Mouse (Mus musculus): ENCODE measurements at regions not wholly inside any gene's neighbourhood (a gene's known extent, or its start where the extent isn't known, plus 50 kb on each side); places are given as distances from the start of the nearest gene placed in this dataset.
"Not testable (repeated sequence)": the region's sequence is repeated elsewhere in the genome, so short reads cannot be mapped to it uniquely, and the experiment has no call there.

DNA sequence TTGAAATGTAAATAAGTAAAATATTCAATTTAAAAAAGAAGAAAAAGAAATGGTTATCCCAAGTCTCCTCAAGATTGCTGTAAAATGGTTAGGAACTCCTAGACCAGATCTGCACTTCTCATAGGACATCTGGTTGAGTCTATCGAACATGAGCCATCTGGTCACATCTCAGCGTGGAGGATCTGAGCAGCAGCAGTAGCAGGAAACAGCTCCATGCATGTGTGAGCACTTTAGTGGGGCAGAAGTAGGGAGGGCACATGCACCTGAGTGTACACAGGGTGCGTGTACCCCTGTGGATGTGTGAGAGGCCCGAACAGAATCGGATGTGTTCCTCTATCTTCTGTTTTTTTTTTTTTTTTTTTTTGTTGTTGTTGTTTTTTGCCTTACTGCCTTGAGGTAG, 65.2 kb upstream of the Klf13 start:
- no peak overlapping the region for H3K9ac ChIP-seq
- H3K36me3 ChIP-seq, result no peaks in the 10 kb centered on the region
- H3K9me3 ChIP-seq, result no peaks in the 10 kb centered on the region
- H3K4me3 ChIP-seq, result no peak overlapping the region
- no peak for ATAC-seq (ENCODE audit: low read depth)
- no peaks in the 10 kb centered on the region for H3K27me3 ChIP-seq
- H3K4me2 ChIP-seq, result no peak overlapping the region
- WGBS, result 87% methylated on average over 5 of the region's 5 CpGs
- no peak overlapping the region for H3K27ac ChIP-seq (replicated peaks)
- H3K4me1 ChIP-seq (replicated peaks), result no peaks in the 10 kb centered on the region

DNA sequence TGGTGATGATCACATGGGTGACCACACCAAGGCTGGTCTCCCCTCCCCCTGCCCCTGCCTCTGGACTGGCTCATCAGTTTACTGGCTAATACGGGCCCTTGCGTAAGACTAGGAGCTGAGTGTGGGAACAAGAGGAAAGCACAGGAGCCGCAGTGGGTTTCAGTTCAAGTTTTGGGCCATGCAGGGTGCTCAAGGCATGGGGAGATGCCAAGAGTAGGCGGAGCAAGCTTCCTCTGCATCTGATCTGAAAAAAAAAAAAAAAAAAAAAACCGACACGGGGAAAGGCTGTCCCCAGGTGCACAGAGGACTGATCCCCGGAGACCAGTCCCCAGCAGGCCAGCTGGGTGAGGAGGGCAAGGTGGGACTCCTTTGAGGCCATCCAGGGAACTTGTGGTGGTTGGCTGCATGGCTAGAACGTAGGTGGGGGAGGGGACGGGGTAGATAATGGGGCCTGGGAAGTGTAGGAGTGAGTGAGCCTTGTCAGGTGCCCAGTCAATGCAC, 62.9 kb upstream of the Klf13 start:
- H3K27me3 ChIP-seq, result no peaks in the 10 kb centered on the region
- 68% methylated on average over 9 of the region's 9 CpGs for whole genome bisulfite sequencing

DNA sequence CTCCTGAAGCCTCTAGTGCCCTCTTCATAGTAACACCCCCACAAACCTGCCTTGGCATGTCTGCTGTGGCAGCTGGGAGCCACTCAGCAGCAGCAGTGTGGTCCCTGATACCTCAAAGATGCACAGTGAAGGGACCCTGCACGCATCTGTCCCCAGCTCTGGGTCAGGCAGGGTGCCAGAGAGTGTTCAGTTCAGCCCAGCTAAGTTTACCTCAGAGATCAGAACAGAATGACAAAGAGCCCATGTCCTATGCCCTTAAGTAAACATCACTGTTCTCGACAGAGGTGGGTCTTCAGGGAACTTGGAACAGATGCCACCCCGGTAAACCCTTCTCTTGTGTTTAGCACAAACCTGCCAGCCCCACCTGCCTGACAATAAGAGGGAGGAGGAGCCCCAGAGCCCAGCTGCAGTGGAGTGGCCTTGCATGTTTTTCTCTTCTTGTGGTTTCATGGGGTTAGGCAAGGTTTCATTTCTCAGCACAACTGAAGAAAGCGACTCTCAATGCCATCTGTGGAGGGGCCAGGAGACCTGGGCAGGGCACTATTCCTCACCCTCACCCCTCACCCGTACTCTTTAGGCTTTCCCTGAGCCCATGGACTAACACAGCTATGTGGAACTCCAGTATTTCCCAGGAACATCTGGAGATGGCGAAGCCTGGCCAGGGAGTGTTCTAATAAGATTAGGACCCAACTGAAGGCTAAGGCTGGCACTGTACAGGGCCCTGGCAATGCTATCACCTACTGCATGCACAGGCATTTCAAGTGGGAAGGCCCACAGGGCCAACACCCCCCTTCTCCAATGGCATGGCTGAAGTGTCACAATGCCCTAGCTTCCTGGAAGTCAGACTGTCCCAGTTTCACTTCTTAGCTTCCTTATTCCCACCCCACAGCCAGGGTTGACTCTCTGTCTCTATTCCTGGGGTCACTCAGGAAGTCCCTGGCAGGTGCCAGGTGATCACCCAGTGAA, 60.6 kb upstream of the Klf13 start:
- H3K27me3 ChIP-seq, result no peaks in the 10 kb centered on the region
- H3K4me3 ChIP-seq, result no peak overlapping the region
- H3K4me2 ChIP-seq, result no peak overlapping the region
- H3K9ac ChIP-seq, result no peak overlapping the region
- 67% methylated on average over 6 of the region's 6 CpGs for WGBS
- no peaks in the 10 kb centered on the region for H3K36me3 ChIP-seq
- no peaks in the 10 kb centered on the region for H3K9me3 ChIP-seq
- no peaks in the 10 kb centered on the region for H3K4me1 ChIP-seq (replicated peaks)
- no peak for ATAC-seq (ENCODE audit: low read depth)
- H3K27ac ChIP-seq (replicated peaks), result no peak overlapping the region

More for the DNA sequence above, 62.9 kb upstream of the Klf13 start:
- no peaks in the 10 kb centered on the region for H3K9me3 ChIP-seq
- no peaks in the 10 kb centered on the region for H3K4me1 ChIP-seq (replicated peaks)
- no peaks in the 10 kb centered on the region for H3K36me3 ChIP-seq
- H3K4me2 ChIP-seq, result no peak overlapping the region
- no peak overlapping the region for H3K4me3 ChIP-seq
- no peak overlapping the region for H3K27ac ChIP-seq (replicated peaks)
- no peak for ATAC-seq (ENCODE audit: low read depth)
- no peak overlapping the region for H3K9ac ChIP-seq

DNA sequence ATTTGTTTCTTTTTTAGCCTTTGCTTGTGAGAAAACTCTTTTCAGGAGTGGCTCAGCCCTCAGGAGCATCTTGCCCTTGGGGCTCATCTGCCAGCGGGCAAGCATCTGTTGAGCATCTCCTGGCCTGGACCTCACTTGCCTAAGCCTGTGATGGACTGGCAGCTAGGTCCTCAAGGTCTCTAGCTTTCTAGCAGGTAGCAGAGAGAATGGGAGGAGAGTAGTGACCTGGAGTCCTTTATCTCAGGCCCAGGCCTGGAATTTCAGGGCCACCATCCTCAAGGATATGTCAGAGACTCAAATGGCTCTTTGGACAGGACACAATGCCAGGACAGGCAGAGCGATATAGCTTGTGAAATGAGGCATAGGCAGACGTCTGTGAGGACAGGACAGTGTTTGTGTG, 59.3 kb upstream of the Klf13 start:
- no peaks in the 10 kb centered on the region for H3K9me3 ChIP-seq
- WGBS, result 82% methylated on average over 3 of the region's 3 CpGs
- no peak for ATAC-seq (ENCODE audit: low read depth)
- H3K4me3 ChIP-seq, result no peak overlapping the region
- H3K4me2 ChIP-seq, result no peak overlapping the region
- H3K4me1 ChIP-seq (replicated peaks), result no peaks in the 10 kb centered on the region
- H3K36me3 ChIP-seq, result no peaks in the 10 kb centered on the region
- no peaks in the 10 kb centered on the region for H3K27me3 ChIP-seq
- no peak overlapping the region for H3K9ac ChIP-seq
- H3K27ac ChIP-seq (replicated peaks), result no peak overlapping the region

DNA sequence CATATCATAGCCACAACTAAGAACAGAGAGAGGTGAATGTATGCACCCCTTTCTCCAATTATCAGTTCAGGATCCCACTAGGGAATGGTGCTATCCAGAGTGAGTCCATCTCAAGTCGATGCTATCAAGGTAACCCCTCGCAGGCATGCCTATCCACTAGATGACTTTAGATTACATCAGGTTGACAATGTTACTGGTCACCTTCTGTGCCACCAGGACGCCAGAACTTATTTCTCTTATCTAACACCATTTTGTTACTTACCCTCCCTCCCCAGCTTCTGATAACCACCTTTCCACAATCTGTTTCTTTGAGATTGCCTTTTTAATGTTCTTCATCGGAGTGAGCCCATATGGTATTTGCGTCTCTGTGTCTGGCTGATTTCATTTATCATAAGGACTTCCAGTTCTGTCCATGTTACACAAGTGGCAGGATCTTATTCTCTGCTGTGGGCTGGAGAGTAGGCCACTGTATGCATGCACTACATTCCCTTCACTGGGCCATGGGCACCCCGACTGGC, 57.9 kb upstream of the Klf13 start:
- Histone ChIP-seq H3K4me1 (replicated peaks) (no peaks in the 10 kb centered on the region), H3K27me3 (no peaks in the 10 kb centered on the region), H3K27ac (replicated peaks) (no peak overlapping the region), H3K4me2 (no peak overlapping the region), H3K36me3 (no peaks in the 10 kb centered on the region), H3K9me3 (no peaks in the 10 kb centered on the region), H3K4me3 (no peak overlapping the region), H3K9ac (no peak overlapping the region)
- WGBS, result 87% methylated on average over 6 of the region's 6 CpGs
- ATAC-seq (ENCODE audit: low read depth), result no peak

DNA sequence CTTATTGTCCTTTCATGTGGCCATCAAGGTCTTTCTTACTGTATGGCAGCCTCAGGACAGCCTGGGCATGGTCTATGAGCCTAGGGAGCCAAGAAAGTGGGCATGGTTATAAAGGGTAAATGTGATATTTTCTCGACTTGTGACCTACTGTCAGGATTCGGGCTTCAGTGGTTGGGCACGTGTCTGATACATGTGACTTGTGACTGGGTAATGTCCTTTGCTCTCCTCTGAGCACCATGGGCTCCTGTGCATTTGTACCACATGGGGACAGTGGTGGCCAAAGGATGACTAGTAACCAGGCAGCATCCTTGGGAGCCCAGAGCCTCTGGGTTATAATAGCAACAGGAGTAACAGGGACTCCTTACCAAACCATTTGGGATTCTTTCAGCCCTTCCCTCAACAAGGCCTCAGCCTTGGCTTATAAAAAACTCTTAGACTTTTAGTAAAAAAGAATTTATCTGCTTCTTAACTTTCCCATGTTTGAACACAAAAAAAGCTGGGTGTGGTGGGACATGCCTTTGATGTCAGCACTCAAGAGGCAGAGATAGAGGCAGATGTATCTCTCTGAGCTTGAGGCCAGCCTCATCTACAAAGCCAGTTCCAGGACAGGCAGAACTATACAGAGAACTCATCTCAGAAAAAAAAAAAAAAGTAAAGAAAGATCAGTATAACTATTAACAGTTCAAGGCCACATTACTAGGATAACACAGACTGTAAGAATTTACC, 56.7 kb upstream of the Klf13 start:
- H3K36me3 ChIP-seq, result no peaks in the 10 kb centered on the region
- H3K27ac ChIP-seq (replicated peaks), result no peak overlapping the region
- 88% methylated on average over 3 of the region's 3 CpGs for WGBS
- H3K9ac ChIP-seq, result no peak overlapping the region
- no peaks in the 10 kb centered on the region for H3K27me3 ChIP-seq
- H3K4me1 ChIP-seq (replicated peaks), result no peaks in the 10 kb centered on the region
- H3K4me3 ChIP-seq, result no peak overlapping the region
- H3K9me3 ChIP-seq, result no peaks in the 10 kb centered on the region
- no peak overlapping the region for H3K4me2 ChIP-seq
- ATAC-seq (ENCODE audit: low read depth), result no peak

DNA sequence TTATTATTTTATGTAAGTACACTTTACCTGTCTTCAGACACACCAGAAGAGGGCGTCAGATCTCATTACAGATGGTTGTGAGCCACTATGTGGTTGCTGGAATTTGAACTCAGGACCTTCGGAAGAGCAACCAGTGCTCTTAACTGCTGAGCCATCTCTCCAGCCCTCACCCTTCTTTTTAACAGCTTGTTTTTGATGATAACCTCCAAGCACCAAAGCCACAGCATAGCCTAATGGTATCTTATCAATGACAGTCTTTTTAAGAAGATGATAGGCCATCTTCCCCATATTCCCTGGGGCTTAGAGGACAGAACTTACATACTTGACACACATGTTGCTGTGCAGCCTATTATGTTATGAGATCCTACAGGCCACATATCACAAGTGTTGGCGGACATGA, 56.1 kb upstream of the Klf13 start:
- ATAC-seq (ENCODE audit: low read depth), result not testable (repeated sequence)
- WGBS, result 82% methylated on average over 3 of the region's 3 CpGs

DNA sequence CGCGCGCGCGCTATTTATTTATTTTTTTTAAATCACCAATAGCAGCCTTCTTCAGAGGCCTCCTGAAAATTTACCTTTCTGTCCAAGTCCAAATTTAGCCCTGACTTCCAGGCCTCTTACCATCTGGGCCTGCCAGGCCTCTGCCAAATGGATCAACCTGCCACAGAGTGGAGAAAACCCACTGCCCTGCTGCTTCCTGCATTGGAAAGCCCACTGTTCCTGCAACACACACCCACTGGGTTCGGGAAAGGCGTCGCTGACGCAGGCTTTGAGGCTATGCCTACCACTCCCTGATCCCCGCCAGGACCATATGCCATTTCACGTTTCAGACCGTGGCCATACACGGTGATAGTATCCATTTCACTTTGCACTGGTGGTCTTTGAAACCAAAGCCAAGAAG, 53.4 kb upstream of the Klf13 start:
- H3K27me3 ChIP-seq, result no peaks in the 10 kb centered on the region
- no peak overlapping the region for H3K4me2 ChIP-seq
- no peak overlapping the region for H3K4me3 ChIP-seq
- 96% methylated on average over 13 of the region's 13 CpGs for WGBS
- ATAC-seq (ENCODE audit: low read depth), result no peak
- no peaks in the 10 kb centered on the region for H3K9me3 ChIP-seq
- no peak overlapping the region for H3K27ac ChIP-seq (replicated peaks)
- no peaks in the 10 kb centered on the region for H3K36me3 ChIP-seq
- H3K9ac ChIP-seq, result no peak overlapping the region
- H3K4me1 ChIP-seq (replicated peaks), result peaks cover 8% of the 10 kb centered on the region

More for the DNA sequence above, 56.1 kb upstream of the Klf13 start:
- H3K9ac ChIP-seq; H3K4me2 ChIP-seq; H3K27ac ChIP-seq (replicated peaks); H3K27me3 ChIP-seq; H3K36me3 ChIP-seq; H3K4me3 ChIP-seq; H3K4me1 ChIP-seq (replicated peaks); H3K9me3 ChIP-seq: not testable (repeated sequence)

DNA sequence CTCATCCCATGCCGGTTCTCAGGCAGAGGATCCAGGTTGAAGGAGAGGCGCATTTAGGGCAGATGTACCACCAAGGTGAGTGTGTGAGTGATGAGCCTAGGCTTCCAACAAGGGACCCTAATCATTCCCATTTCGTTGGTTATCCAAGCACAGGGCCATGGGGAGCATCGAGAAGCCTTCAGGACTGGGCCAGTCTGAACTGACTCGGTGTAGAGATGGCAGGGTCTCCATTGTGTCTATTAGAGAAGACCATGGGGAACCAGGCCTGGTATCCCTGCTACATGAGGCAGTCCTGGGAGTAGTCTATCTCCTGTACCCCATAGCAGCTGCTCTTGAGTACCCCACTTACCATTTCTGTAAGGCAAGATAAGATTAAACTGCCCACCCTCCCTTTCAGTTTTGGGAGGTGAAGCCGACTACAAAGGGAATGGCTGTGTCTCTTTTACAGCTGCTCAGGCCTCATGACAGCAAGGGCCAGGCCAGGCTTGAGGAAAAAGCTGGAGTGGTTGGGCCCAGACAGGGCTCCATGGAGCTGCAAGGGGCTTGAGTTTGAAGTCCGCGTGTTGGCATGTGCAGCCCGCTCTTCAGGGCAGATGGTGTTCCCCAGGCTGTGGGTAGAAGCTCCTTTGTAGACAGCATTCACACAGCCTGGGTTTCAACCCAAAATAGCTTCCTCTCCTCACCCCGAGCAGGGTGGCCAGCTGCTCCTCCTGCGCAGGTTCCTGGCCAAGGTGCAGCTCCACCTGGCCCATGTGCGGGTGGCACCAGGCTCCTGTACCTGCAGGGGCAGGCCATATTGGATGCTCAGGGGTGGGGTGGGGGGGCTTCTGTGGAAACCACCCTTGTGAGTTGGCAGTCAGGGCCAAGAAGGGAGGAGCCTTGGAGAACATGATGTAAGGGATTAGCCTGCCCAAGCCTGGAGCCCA, 52.6 kb upstream of the Klf13 start:
- no peak for ATAC-seq (ENCODE audit: low read depth)
- H3K36me3 ChIP-seq, result no peaks in the 10 kb centered on the region
- H3K4me3 ChIP-seq, result no peak overlapping the region
- H3K9me3 ChIP-seq, result no peaks in the 10 kb centered on the region
- H3K9ac ChIP-seq, result no peak overlapping the region
- no peak overlapping the region for H3K4me2 ChIP-seq
- H3K27me3 ChIP-seq, result no peaks in the 10 kb centered on the region
- no peak overlapping the region for H3K27ac ChIP-seq (replicated peaks)
- WGBS, result 88% methylated on average over 12 of the region's 12 CpGs
- peaks cover 16% of the 10 kb centered on the region for H3K4me1 ChIP-seq (replicated peaks)

DNA sequence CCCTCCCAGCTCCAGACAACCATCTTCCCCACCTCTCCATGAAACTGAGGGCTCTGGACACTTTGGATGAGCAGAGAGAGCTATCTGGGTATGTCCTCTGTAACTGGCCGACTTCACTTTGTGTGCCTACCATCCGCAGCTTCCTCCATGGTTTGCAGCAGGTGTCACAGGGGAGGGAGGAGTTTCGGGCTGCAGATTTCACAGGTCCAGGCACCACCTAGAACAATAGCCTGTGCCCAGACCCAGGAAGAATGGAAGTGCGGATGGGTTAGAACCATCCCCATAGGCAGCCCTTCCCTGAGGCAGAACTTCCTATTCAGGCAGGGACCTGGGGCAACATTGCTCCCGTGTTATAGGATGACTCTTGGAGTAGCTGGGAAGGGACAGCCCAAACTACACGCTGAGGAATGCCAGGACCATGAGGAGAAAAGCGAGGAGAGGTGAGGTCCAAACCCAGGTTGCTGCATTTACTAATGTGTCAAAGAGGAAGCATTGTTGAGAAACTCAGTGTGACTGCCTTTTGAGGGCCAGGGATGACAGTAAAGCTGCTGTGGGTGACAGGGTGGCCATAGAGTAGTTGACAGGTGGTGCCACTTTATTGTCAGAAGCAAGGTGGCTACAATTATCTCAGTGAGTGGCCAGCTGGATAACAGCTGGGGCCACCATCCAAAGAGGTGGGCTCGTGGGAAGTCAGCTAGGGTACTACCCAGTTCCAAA, 51.8 kb upstream of the Klf13 start:
- Histone ChIP-seq H3K36me3 (no peaks in the 10 kb centered on the region), H3K9me3 (no peaks in the 10 kb centered on the region), H3K27me3 (no peaks in the 10 kb centered on the region), H3K4me3 (no peak overlapping the region), H3K4me1 (replicated peaks) (peaks cover 23% of the 10 kb centered on the region), H3K27ac (replicated peaks) (no peak overlapping the region), H3K9ac (no peak overlapping the region), H3K4me2 (no peak overlapping the region)
- ATAC-seq (ENCODE audit: low read depth), result no peak
- 82% methylated on average over 8 of the region's 8 CpGs for WGBS

DNA sequence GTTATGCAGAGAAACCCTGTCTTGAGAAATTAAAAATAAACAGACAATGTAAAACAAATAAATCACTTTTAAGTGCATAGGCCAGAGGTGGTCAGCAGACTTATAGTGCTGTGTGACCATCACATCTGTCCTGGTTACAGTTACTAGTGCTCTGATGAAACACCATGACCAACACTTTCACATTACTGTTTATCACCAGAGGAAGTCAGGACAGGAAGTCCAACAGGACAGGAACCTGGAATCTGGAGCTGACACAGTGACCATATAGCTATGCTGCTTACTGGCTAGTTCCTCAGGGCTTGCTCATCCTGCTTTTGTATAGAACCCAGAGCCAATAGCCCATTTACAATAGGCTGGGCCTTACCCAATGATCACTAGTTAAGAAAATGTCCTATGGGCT, 51.0 kb upstream of the Klf13 start:
- H3K4me2 ChIP-seq, result no peak overlapping the region
- no peak overlapping the region for H3K27ac ChIP-seq (replicated peaks)
- no peak for ATAC-seq (ENCODE audit: low read depth)
- H3K9me3 ChIP-seq, result no peaks in the 10 kb centered on the region
- peaks cover 25% of the 10 kb centered on the region for H3K4me1 ChIP-seq (replicated peaks)
- no peak overlapping the region for H3K4me3 ChIP-seq
- H3K9ac ChIP-seq, result no peak overlapping the region
- no peaks in the 10 kb centered on the region for H3K36me3 ChIP-seq
- no peaks in the 10 kb centered on the region for H3K27me3 ChIP-seq

Measured in neural tube, embryonic 13.5 days (tissue).